Mouse (Mus musculus): Measurements from ENCODE around the gene Sh3gl2. TPM values are rescaled to one million over a fixed set of nuclear protein-coding genes. Genes with fewer than 3 reads are reported as not detected.
A peak's percentile ranks its signal among the peaks of the same experiment; 100 is the strongest.

The Sh3gl2 gene
- total RNA-seq, 2 experiments from 2014 or later, result 0.92 to 1.6 TPM

GRCm38 (mm10) chr4:85387676-85388075 lies 182.8 kb downstream of the Sh3gl2 start:
- no peak for DNase-seq

GRCm38 (mm10) chr4:85391795-85392194 lies 186.9 kb downstream of the Sh3gl2 start:
- DNase-seq, result no peak
- intact Hi-C loops (cut with DNase I; ENCODE audit: low total_unique reads), result no loop called here

More at GRCm38 (mm10) chr4:85387676-85388075, 182.8 kb downstream of the Sh3gl2 start:
- intact Hi-C loops (cut with DNase I; ENCODE audit: low total_unique reads), result loop anchor here (5.0 kb wide), 1 partner anchor 225 kb away; no protein-coding TSS in a partner anchor

- DNase-seq, result no peak
- intact Hi-C loops (cut with DNase I; ENCODE audit: low total_unique reads), result no loop called here
These were observed 193.8 kb downstream of the Sh3gl2 start for GRCm38 (mm10) chr4:85398765-85399164.

- intact Hi-C loops (cut with DNase I; ENCODE audit: low total_unique reads), result loop anchor here (2.0 kb wide), 1 partner anchor 398 kb away; no protein-coding TSS in a partner anchor
- peak; percentile 65 for DNase-seq
These were observed 197.9 kb downstream of the Sh3gl2 start for GRCm38 (mm10) chr4:85402823-85403222.

- intact Hi-C loops (cut with DNase I; ENCODE audit: low total_unique reads), result no loop called here
- peak; percentile 38 for DNase-seq
These were observed 199.7 kb downstream of the Sh3gl2 start for GRCm38 (mm10) chr4:85404424-85405194.

- DNase-seq, result no peak
- intact Hi-C loops (cut with DNase I; ENCODE audit: low total_unique reads), result no loop called here
These were observed 200.3 kb downstream of the Sh3gl2 start for GRCm38 (mm10) chr4:85405276-85405675.

GRCm38 (mm10) chr4:85416466-85416865 lies 211.5 kb downstream of the Sh3gl2 start:
- DNase-seq, result no peak
- intact Hi-C loops (cut with DNase I; ENCODE audit: low total_unique reads), result no loop called here

- intact Hi-C loops (cut with DNase I; ENCODE audit: low total_unique reads), result no loop called here
- no peak for DNase-seq
These were observed 215.5 kb downstream of the Sh3gl2 start for GRCm38 (mm10) chr4:85420429-85420828.

GRCm38 (mm10) chr4:85426211-85426610 lies 221.3 kb downstream of the Sh3gl2 start:
- intact Hi-C loops (cut with DNase I; ENCODE audit: low total_unique reads), result no loop called here
- DNase-seq, result no peak

GRCm38 (mm10) chr4:85432786-85433185 lies 227.9 kb downstream of the Sh3gl2 start:
- DNase-seq, result no peak
- intact Hi-C loops (cut with DNase I; ENCODE audit: low total_unique reads), result no loop called here

GRCm38 (mm10) chr4:85434734-85435133 lies 229.8 kb downstream of the Sh3gl2 start:
- intact Hi-C loops (cut with DNase I; ENCODE audit: low total_unique reads), result no loop called here
- DNase-seq, result peak; percentile 43

GRCm38 (mm10) chr4:85438813-85439212 lies 233.9 kb downstream of the Sh3gl2 start:
- intact Hi-C loops (cut with DNase I; ENCODE audit: low total_unique reads), result no loop called here
- no peak for DNase-seq

GRCm38 (mm10) chr4:85483586-85483985 lies 278.7 kb downstream of the Sh3gl2 start:
- DNase-seq, result no peak
- intact Hi-C loops (cut with DNase I; ENCODE audit: low total_unique reads), result no loop called here

- intact Hi-C loops (cut with DNase I; ENCODE audit: low total_unique reads), result no loop called here
- DNase-seq, result no peak
These were observed 281.5 kb downstream of the Sh3gl2 start for GRCm38 (mm10) chr4:85486316-85486946.

- DNase-seq, result no peak
- intact Hi-C loops (cut with DNase I; ENCODE audit: low total_unique reads), result no loop called here
These were observed 300.8 kb downstream of the Sh3gl2 start for GRCm38 (mm10) chr4:85505718-85506117.

- no peak for DNase-seq
- intact Hi-C loops (cut with DNase I; ENCODE audit: low total_unique reads), result no loop called here
These were observed 302.1 kb downstream of the Sh3gl2 start for GRCm38 (mm10) chr4:85506976-85507375.

GRCm38 (mm10) chr4:85507491-85507890 lies 302.6 kb downstream of the Sh3gl2 start:
- intact Hi-C loops (cut with DNase I; ENCODE audit: low total_unique reads), result no loop called here
- no peak for DNase-seq

GRCm38 (mm10) chr4:85513288-85513687 lies 308.4 kb downstream of the Sh3gl2 start:
- DNase-seq, result peak; percentile 42
- intact Hi-C loops (cut with DNase I; ENCODE audit: low total_unique reads), result no loop called here

- no peak for DNase-seq
- intact Hi-C loops (cut with DNase I; ENCODE audit: low total_unique reads), result no loop called here
These were observed 308.9 kb downstream of the Sh3gl2 start, which contains the start of gene Adamtsl1 for GRCm38 (mm10) chr4:85513792-85514191. TSS of gene Adamtsl1 (plus strand) at chr4:85514172.

GRCm38 (mm10) chr4:85514205-85514681 lies 309.3 kb downstream of the Sh3gl2 start:
- intact Hi-C loops (cut with DNase I; ENCODE audit: low total_unique reads), result no loop called here
- DNase-seq, result peak; percentile 54

All from gastrocnemius, postnatal 14 days (tissue).